Mouse (Mus musculus) testis, adult 2 months (tissue): ENCODE results near the gene Sorcs2. TPM values are rescaled to one million over a fixed set of nuclear protein-coding genes. Genes with fewer than 3 reads are reported as not detected.

Experiments
- H3K27ac ChIP-seq: fragments of 200-500 bp; 2 replicates; pipeline ENCODE4 v1.5.1; 2012; ENCODE audit warnings: low read depth, low read length; ENCODE audit not compliant: control insufficient read depth, insufficient read depth
- H3K27me3 ChIP-seq: fragments of 200-500 bp; 2 replicates; pipeline ENCODE4 v1.6.1; 2012; ENCODE audit warnings: mild to moderate bottlenecking, low read length, moderate library complexity; ENCODE audit not compliant: control insufficient read depth, insufficient read depth
- H3K36me3 ChIP-seq: fragments of 200-500 bp; 2 replicates; pipeline ENCODE4 v1.6.1; 2012; ENCODE audit warnings: mild to moderate bottlenecking, low read length; ENCODE audit not compliant: control insufficient read depth, insufficient read depth
- H3K4me1 ChIP-seq: fragments of 200-500 bp; 2 replicates; pipeline ENCODE4 v1.6.1; 2012; ENCODE audit warnings: low read length; ENCODE audit not compliant: control insufficient read depth, insufficient read depth
- H3K4me3 ChIP-seq: fragments of 200-500 bp; 2 replicates; pipeline ENCODE4 v1.5.1; 2012; ENCODE audit warnings: low read depth, mild to moderate bottlenecking, low read length, moderate library complexity, mixed read lengths; ENCODE audit not compliant: control insufficient read depth
- CTCF ChIP-seq: fragments of 200-500 bp; IDR thresholded peaks from 2 replicates; pipeline ENCODE4 v1.5.1; 2012; ENCODE audit warnings: low read depth, mild to moderate bottlenecking, inconsistent platforms, low read length, moderate library complexity; ENCODE audit not compliant: control insufficient read depth, insufficient read depth, insufficient replicate concordance
- POLR2A ChIP-seq: fragments of 200-500 bp; IDR thresholded peaks from 2 replicates; pipeline ENCODE4 v1.6.1; 2012; ENCODE audit warnings: low read depth, mild to moderate bottlenecking, inconsistent platforms, low read length, moderate library complexity; ENCODE audit not compliant: control insufficient read depth
- polyA plus RNA-seq: library from polyadenylated mRNA; depleted of rRNA; stranded (reverse); fragments of >200 nt; gene quantifications from 2 replicates; pipeline ENCODE4 v1.2.3, GENCODE M21; 2012

The Sorcs2 gene
- polyA plus RNA-seq, 1 experiment: 13.8 TPM

DNA sequence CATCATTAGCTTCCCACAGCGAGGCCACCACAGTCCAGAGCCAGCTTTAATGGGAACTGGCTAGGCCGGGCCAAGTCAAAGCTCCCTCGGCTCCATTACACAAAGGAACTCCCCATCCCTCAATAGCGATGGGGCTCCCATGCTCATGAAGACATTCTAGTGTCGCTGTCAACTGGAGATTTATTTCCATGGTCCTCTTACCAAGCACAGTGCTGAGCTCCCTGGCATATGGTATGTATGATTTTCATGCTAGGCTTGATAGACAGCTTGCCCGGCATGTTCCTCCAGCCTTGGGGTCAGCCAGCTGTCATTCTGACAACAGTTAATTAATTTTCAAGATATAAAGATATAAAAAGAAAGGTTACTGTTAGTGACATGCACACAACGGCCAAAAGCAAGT, 215.6 kb downstream of the Sorcs2 start:
- no peak overlapping the region for H3K4me3 ChIP-seq
- H3K4me1 ChIP-seq: no peaks in the 10 kb centered on the region
- TF ChIP-seq POLR2A (no peak), CTCF (no peak)
- H3K27ac ChIP-seq: no peak overlapping the region
- H3K27me3 ChIP-seq: no peaks in the 10 kb centered on the region
- no peaks in the 10 kb centered on the region for H3K36me3 ChIP-seq

GRCm38 (mm10) chr5:36179708-36180107, 218.2 kb downstream of the Sorcs2 start:
- no peaks in the 10 kb centered on the region for H3K27me3 ChIP-seq
- no peak overlapping the region for H3K27ac ChIP-seq
- no peak for TF ChIP-seq CTCF
- TF ChIP-seq POLR2A: no peak
- H3K4me3 ChIP-seq: peak overlapping the region; percentile 64
- no peaks in the 10 kb centered on the region for H3K36me3 ChIP-seq
- H3K4me1 ChIP-seq: no peaks in the 10 kb centered on the region

DNA sequence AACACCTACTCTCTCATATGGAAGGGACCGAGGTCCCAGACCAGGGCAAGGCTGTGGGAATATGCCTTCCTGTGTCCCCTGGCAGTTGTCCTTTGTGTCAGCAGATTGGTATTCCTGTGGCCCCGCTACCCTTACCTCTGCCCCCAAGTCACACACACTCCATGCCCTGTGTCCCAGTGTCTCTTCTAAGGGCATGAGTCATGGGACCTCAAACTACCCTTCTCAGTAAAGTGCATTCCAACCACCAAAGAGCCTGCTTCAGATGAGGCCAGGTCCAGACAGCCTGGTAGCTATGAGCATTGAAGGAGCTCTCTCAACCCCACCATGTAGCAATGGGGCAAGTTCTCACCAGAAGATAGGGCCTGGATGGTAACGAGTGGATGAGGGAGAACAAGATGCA, 219.2 kb downstream of the Sorcs2 start:
- no peak for TF ChIP-seq POLR2A
- TF ChIP-seq CTCF: no peak
- no peak overlapping the region for H3K27ac ChIP-seq
- no peaks in the 10 kb centered on the region for H3K4me1 ChIP-seq
- H3K36me3 ChIP-seq: no peaks in the 10 kb centered on the region
- H3K4me3 ChIP-seq: peak overlapping the region; percentile 64
- no peaks in the 10 kb centered on the region for H3K27me3 ChIP-seq

DNA sequence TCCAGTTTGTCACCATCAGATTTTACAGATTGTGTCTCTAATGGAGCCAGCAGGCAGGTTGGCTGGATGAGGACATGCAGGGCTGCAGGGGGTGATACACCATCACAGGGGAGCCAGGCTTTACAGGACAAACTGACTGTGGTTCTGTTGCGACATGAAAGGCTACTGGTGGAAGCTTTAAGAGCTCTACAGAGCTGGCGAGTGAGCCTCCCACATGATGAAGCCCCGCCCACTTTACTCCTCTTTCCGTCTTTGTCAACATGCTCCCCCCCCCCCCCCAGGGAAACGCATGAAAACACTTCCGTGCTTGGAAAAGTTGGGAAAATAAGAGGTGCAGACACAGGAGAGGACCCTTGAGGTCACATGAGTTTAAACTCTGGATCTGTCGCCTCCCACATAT, 219.7 kb downstream of the Sorcs2 start:
- TF ChIP-seq POLR2A: no peak
- no peak for TF ChIP-seq CTCF
- H3K4me3 ChIP-seq: peak overlapping the region; percentile 64; the same call in 1 of the 2 replicates
- no peak overlapping the region for H3K27ac ChIP-seq
- no peaks in the 10 kb centered on the region for H3K36me3 ChIP-seq
- H3K27me3 ChIP-seq: no peaks in the 10 kb centered on the region
- no peaks in the 10 kb centered on the region for H3K4me1 ChIP-seq

- H3K4me1 ChIP-seq: no peaks in the 10 kb centered on the region
- TF ChIP-seq POLR2A: no peak
- TF ChIP-seq CTCF: no peak
- H3K27ac ChIP-seq: no peak overlapping the region
- no peak overlapping the region for H3K4me3 ChIP-seq
- H3K27me3 ChIP-seq: no peaks in the 10 kb centered on the region
- H3K36me3 ChIP-seq: no peaks in the 10 kb centered on the region
Measured at GRCm38 (mm10) chr5:36176873-36177272, 221.1 kb downstream of the Sorcs2 start.

GRCm38 (mm10) chr5:36176409-36176808, 221.5 kb downstream of the Sorcs2 start:
- TF ChIP-seq POLR2A (no peak), CTCF (no peak)
- Histone ChIP-seq H3K4me1 (no peaks in the 10 kb centered on the region), H3K27ac (no peak overlapping the region), H3K36me3 (no peaks in the 10 kb centered on the region), H3K27me3 (no peaks in the 10 kb centered on the region), H3K4me3 (no peak overlapping the region)

GRCm38 (mm10) chr5:36174569-36175115, 223.3 kb downstream of the Sorcs2 start:
- TF ChIP-seq CTCF (no peak), POLR2A (no peak)
- Histone ChIP-seq H3K4me1 (no peaks in the 10 kb centered on the region), H3K4me3 (no peak overlapping the region), H3K27me3 (no peaks in the 10 kb centered on the region), H3K36me3 (no peaks in the 10 kb centered on the region), H3K27ac (no peak overlapping the region)
